Mouse (Mus musculus): ENCODE results near the gene Rps10.

DNA sequence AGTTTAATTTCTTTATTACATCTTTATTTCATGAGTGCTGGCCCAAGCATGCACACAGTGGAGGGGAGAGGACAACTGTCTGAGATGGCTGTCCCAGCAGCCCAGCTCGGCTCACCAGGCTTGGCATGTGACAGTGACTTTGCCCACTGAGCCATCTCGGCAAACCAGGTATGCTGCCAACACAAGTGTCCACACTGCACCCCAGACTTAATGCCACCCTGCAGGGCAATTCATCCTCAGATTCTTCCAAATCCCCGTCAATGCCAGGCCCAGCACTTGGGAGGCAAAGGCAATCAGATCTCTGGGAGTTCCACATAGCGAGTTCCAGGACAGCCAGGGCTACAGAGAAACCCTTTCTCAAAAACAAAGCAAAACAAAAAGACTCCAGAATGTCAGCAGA, 23.5 kb downstream of the Rps10 start:
- TF ChIP-seq FOSL1 (IDR thresholded peaks at IDR 0.05; ENCODE audit: insufficient read depth, low read length, poor library complexity, severe bottlenecking) (no peak), CTCF (IDR thresholded peaks at IDR 0.05; ENCODE audit: control insufficient read depth, insufficient read depth, insufficient read length) (no peak), MAX (IDR thresholded peaks at IDR 0.05) (no peak), USF1 (IDR thresholded peaks at IDR 0.05; ENCODE audit: low read depth) (no peak)

Data from C2C12 (cell line).